Mouse (Mus musculus) kidney, adult 2 months (tissue): Measurements from ENCODE around the gene Ap4s1.

Experiments
- CTCF ChIP-seq: fragments of 200-500 bp; conservative IDR thresholded peaks from 2 replicates; pipeline ENCODE4 v1.5.1; 2011; ENCODE audit warnings: low read depth, mild to moderate bottlenecking, control low read depth, low read length, moderate library complexity, mixed read lengths; ENCODE audit not compliant: insufficient read depth, insufficient read length
- POLR2A ChIP-seq: fragments of 200-500 bp; IDR thresholded peaks from one replicate; pipeline ENCODE4 v1.6.1; 2011; ENCODE audit warnings: low read depth, low read length, control low read depth

DNA sequence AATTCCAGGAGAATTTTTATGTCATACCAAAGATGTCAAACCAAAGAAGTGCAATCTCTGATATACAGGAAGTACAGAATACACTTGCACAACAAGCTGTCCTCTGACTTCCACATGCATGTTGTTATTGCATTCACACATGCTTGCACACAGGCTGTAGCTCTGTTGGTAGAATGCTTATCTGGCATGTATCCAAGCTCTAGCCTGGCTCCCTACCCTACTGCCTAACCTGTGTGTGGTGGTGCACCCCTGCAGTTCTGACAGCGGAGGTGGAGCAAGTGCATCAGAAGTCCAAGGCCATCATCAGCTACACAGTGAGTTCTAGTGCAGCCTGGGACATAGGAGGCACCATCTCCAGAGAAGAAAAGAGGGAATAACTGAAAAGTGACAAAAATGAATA is 12.0 kb upstream of the Ap4s1 start:
- TF ChIP-seq POLR2A (no peak), CTCF (no peak)
